Mouse (Mus musculus) megakaryocyte, embryonic 14.5 days (primary cell): ENCODE results near the gene Osbpl2.

Experiments
- FLI1 ChIP-seq: IDR thresholded peaks from 2 replicates; pipeline ENCODE4 v1.6.1; 2012; ENCODE audit warnings: low read length, inconsistent platforms, mixed read lengths
- GATA1 ChIP-seq: IDR thresholded peaks from 3 replicates; pipeline ENCODE4 v1.6.1; 2012; ENCODE audit warnings: mixed read lengths, low read length, inconsistent platforms, borderline replicate concordance

GRCm38 (mm10) chr2:180116741-180117484 is 2.2 kb upstream of the Osbpl2 start:
- TF ChIP-seq GATA1 (no peak), FLI1 (no peak)
